Mouse (Mus musculus) erythroid progenitor cell, adult 5-6 weeks (primary cell): ENCODE results near the gene Prelp. TPM values are rescaled to one million over a fixed set of nuclear protein-coding genes. Genes with fewer than 3 reads are reported as not detected.

ENCODE experiments used
- ATAC-seq: replicated peaks from 2 replicates; pipeline ENCODE4 v1.8.0; 2016; ENCODE audit warnings: moderate number of reproducible peaks, mild to moderate bottlenecking, moderate TSS enrichment, inconsistent platforms; ENCODE audit not compliant: poor library complexity, low FRiP score, severe bottlenecking
- total RNA-seq, 2 experiments: library from RNA; stranded (forward) in 1 of 2; stranded (reverse) in 1 of 2; fragments of 150-400 nt in 1 of 2; fragments of 186-747, 209-891 nt in 1 of 2; gene quantifications; 2 replicates each; pipeline versions ENCODE4 v1.2.3 to v1.2.4; 2015 to 2017; ENCODE audit warnings: low replicate concordance in 2 of 2

Gene Prelp
- total RNA-seq, 2 experiments from 2014 or later = 0.42 TPM; not detected in 1

- ATAC-seq = no peak
Measured at GRCm38 (mm10) chr1:133908659-133909575, 12.3 kb downstream of the Prelp start.

DNA sequence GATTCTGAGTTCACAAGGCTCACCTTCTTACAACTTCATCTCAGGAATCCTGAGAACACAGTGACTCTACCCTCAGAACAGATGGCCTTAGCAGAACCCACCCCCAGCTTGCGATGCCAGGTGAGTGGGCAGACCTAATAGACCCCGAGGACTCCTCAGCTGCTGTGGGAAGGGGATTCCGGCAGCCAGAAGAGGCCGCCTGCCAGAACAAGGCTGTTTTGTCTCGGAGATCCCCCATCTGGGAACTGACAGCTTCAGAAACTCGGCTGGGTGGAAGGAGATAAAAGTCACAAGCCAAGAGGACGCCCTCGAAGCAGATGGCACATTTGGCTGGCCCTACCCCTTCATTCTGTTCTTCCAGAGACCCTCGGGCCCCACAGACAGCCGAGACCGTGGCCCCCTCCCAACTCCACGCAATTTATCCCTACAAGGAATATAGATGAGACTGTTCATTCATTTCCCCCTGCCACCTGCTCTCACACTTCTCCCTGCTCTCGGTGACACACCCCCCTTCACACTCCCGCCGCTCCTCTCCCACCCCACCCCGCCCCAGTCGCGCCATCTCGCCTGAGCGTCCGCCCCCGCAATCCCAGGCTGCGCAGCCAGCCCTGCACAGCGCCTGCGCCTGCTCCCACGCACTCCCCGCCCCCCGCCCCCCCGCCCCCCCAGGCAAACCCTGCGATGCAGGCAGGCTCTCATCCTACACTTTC is 13.1 kb downstream of the Prelp start, which contains the start of gene Optc:
Optc (minus strand) TSS at position 51 of the 710 bp plus-strand sequence.
- ATAC-seq = no peak

GRCm38 (mm10) chr1:133906420-133906819 is 14.8 kb downstream of the Prelp start:
- no peak for ATAC-seq

GRCm38 (mm10) chr1:133900825-133901224 is 20.4 kb downstream of the Prelp start:
- ATAC-seq = no peak

DNA sequence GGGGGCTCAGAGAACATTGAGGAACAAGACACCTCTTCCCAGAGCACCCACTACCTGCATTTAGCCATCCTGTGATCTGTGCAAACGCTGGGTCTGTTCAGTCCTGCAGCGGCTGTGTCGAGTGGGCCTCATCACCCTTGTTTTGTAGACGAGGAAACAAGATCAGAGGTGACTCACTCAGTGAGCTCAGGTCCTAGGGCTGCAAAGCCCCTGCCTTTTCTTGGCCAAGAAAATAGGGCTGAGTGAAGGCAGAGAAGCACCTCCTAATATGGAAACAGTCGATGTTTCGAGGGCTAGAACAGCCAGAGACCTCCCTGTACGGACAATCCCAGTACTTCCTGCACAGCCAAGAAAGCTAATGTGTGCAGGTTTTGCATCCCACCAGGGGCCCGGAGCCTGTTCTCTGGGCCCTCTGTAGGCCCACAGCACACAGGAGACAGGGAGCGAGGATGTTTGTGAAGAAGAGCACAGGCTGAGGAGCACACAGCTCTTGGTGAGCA is 22.1 kb downstream of the Prelp start:
- ATAC-seq = no peak

DNA sequence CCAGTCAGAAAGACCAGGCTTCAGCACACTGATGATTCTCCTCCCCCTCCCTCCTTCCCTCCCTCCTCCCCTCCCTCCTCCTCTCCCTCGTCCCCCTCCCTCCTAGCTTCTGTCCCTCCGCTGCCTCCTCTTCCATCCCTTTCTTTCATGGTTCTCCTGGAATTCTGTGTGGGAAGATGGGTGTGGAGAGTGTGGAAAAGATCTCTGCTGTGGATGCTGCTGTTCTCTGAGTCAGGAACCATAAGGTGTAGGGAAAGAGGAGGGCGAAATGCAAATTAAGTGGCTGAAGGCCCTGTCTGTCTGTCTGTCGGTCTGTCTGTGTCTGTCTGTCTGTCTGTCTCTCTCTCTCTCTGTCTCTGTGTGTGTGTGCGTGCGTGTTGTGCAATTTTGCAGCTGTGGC is 23.9 kb downstream of the Prelp start:
- ATAC-seq = no peak

GRCm38 (mm10) chr1:133891489-133891888 is 29.7 kb downstream of the Prelp start:
- no peak for ATAC-seq

- no peak for ATAC-seq
Measured at GRCm38 (mm10) chr1:133889949-133890598, 31.1 kb downstream of the Prelp start.

DNA sequence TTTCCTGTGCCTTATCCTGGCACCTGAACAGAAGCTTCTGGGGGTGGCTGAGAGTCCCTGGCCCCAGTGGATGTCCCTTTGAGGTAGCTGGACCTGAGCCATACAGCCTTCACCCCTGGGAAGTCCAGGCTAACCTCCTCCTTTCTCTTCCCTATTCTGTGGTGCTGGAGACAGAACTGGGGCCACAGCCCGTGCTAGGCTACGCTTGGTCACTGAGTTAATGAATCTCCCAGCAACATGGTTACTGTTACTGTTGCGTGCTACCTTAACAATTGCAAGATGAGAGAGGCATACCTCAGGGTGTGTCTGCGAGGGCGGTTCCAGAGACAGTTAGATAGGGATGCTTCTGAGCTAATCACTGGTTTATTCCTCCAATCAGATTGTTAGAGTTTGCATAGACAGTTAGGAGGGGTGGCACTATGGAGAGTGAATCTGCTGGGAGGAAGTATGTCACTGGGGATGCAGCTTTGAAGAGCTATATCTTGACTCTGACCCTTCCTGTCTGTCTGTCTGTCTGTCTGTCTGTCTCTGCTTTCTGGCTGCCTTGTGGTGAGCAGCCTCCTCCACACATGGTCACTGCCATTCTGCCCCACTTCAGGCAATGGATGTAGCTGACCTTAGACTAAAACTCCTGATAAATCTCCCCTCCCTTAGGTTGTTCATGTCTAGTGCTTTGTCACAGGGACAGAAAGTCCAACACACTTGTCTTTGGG is 33.5 kb downstream of the Prelp start:
- no peak for ATAC-seq

DNA sequence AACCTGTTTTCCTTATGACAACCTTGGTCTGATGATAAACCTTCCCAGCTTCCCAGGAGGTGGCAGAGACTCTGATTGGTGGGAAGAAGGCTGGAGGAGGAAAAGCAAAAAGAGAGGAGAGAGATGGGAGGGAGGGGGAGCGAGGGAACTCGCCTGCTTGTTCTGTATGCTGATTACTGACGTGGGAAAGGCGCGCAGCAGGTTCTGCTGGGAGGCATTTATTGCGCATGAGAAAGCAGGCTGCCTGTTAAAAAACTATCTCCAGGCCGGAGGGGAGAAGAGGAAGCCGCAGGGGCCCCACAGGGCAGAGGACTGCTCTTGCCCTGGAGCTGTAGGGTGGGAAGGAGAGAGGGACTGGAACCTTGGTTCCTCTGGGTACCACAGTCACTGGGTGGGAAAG is 34.2 kb downstream of the Prelp start:
- ATAC-seq = no peak

GRCm38 (mm10) chr1:133886431-133886830 is 34.8 kb downstream of the Prelp start:
- ATAC-seq = no peak

DNA sequence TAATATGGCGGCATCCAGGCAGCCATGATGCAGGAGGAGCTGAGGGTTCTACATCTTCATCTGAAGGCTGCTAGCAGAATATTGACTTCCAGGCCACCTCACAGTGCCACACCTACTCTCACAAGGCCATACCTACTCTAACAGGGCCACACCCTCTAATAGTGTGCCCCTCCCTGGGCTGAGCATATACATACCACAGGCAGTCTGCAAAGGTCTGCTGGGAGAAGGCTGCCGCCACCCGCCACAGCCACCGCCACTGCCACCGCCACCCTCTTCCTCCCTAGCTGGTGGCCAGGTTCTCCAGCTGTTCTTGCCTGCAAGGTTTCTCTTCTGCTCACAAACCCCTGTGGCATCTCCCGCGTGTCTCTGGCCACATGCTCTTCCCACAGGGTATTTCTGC is 35.4 kb downstream of the Prelp start:
- peak; percentile 80 for ATAC-seq

DNA sequence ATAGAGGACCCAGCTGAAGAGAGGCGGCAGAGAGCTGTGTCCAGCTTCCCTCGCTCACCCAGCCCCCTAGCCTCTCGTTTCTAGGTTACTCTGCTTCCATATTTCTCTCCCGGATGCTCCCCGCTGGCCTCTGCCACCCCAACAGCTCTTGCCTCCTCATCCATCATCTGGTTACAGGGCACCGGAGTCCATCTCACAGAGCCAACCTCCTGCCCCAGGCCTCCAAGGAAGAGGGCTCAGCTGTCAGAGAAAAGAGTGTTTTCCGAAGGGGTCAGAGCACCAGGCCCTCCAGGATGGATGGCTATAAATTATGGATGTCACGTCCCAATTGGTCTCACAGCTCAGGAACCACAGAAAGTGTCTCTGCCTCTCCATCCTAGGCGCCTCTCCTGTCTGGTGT is 36.5 kb downstream of the Prelp start:
- no peak for ATAC-seq

GRCm38 (mm10) chr1:133884090-133884489 is 37.1 kb downstream of the Prelp start:
- ATAC-seq = no peak

- ATAC-seq = no peak
Measured at GRCm38 (mm10) chr1:133882283-133883217, 38.7 kb downstream of the Prelp start.

GRCm38 (mm10) chr1:133881813-133882212 is 39.4 kb downstream of the Prelp start:
- no peak for ATAC-seq

DNA sequence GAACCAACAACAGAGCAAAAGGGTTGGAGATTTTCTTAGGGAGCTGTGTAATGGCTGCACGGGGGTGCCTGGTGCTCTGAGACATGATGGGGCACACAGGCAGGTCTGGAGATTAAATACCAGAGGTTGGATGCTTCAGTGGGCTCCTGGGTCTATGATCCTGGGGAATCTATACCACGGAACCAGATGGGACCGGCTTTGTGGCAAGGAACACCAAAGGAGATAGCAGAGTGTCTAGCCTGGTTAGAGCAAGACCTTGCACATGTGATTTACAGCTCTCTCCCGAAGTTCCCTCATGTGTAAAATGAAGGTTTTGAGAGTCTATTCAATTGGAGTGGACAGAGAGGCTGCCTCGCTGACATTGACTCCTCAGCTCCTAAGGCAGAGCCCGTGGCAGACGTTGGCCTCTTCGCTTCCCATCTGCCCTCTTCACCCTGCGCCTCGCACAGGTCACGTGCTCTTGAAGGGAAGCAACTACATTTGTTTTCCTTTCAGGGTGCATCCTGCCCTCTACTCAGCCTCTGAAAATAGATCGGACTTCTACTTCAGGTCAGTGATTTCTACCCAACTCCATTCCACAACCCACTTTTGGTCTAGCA is 42.3 kb downstream of the Prelp start:
- ATAC-seq = no peak

DNA sequence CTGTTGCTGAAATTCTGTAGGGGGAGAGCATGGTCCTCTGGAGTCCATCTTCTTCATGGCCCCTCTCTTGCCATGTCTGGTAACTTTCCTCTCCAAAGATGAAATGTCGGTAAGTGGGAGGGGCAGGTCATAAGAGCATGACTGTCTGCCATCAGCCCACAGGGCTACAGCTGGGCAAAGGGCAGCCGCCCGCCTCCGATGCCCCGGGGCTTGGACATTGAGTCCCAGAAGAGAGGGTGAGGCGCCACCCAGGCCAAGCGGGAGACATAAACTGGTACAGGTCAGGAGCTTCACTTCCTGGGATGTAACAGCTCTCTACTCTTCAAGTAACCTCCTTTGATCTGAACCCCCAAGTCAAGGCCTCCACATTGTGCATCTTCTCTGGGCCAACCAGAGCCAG is 44.3 kb downstream of the Prelp start:
- no peak for ATAC-seq
